Mouse (Mus musculus) megakaryocyte, embryonic 14.5 days (primary cell): Measurements from ENCODE around the gene Fgfr2.

Experiments used
- FLI1 ChIP-seq: IDR thresholded peaks from 2 replicates; pipeline ENCODE4 v1.6.1; 2012; ENCODE audit warnings: low read length, inconsistent platforms, mixed read lengths
- GATA1 ChIP-seq: IDR thresholded peaks from 3 replicates; pipeline ENCODE4 v1.6.1; 2012; ENCODE audit warnings: mixed read lengths, low read length, inconsistent platforms, borderline replicate concordance

- no peak for TF ChIP-seq GATA1
- TF ChIP-seq FLI1 = no peak
Measured at GRCm38 (mm10) chr7:130938896-130939295, 2184.3 kb downstream of the Fgfr2 start.
